Mouse (Mus musculus): ENCODE data around the gene Rbfox3. TPM values are rescaled to one million over a fixed set of nuclear protein-coding genes. Genes with fewer than 3 reads are reported as not detected.

Rbfox3 gene
- polyA plus RNA-seq, 1 experiment = not detected

DNA sequence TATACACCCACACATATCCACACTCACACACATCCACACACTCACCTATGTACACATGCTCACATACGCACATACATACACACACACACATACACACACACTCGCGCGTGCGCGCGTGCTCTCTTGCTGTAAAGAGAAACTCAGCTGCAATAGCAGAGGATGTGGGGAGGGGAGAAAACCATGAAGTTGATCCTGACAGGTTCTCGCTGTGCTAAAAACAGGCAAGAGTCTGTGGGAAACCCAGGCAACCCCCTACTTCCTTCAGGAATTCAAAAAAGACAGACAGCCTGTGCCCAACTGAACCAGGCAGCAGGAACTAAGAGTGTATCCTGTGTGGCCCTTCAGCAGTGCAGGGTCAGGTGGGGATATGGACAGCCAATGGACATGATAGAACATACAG is 92.9 kb downstream of the Rbfox3 start:
- no peak overlapping the region for H3K4me3 ChIP-seq
- peaks cover 9% of the 10 kb centered on the region for H3K27me3 ChIP-seq (ENCODE audit: control insufficient read depth, insufficient read depth, insufficient read length)
- H3K4me2 ChIP-seq (ENCODE audit: low read depth) = no peak overlapping the region
- no peaks in the 10 kb centered on the region for H3K36me3 ChIP-seq (ENCODE audit: control insufficient read depth, insufficient read depth)
- no peaks in the 10 kb centered on the region for H3K79me2 ChIP-seq (ENCODE audit: control insufficient read depth, insufficient read depth)
- no peak overlapping the region for H3ac ChIP-seq (ENCODE audit: control insufficient read depth, insufficient read length)
- TF ChIP-seq MAX (IDR thresholded peaks at IDR 0.05; ENCODE audit: low read depth) (no peak), E2F4 (IDR thresholded peaks at IDR 0.05; ENCODE audit: insufficient read depth) (no peak)

- H3K4me3 ChIP-seq = no peak overlapping the region
- no peaks in the 10 kb centered on the region for H3K79me2 ChIP-seq (ENCODE audit: control insufficient read depth, insufficient read depth)
- H3K4me2 ChIP-seq (ENCODE audit: low read depth) = no peak overlapping the region
- H3K27me3 ChIP-seq (ENCODE audit: control insufficient read depth, insufficient read depth, insufficient read length) = peaks cover 31% of the 10 kb centered on the region
- no peak for TF ChIP-seq E2F4 (IDR thresholded peaks at IDR 0.05; ENCODE audit: insufficient read depth)
- TF ChIP-seq SRF (IDR thresholded peaks at IDR 0.05; ENCODE audit: control insufficient read depth, insufficient read length, low read depth) = no peak
- no peak for TF ChIP-seq TCF3 (IDR thresholded peaks at IDR 0.05; ENCODE audit: insufficient read length, low read depth)
- no peak overlapping the region for H3ac ChIP-seq (ENCODE audit: control insufficient read depth, insufficient read length)
- H3K36me3 ChIP-seq (ENCODE audit: control insufficient read depth, insufficient read depth) = no peaks in the 10 kb centered on the region
Observed at GRCm38 (mm10) chr11:118815118-118815517, 96.3 kb downstream of the Rbfox3 start.

DNA sequence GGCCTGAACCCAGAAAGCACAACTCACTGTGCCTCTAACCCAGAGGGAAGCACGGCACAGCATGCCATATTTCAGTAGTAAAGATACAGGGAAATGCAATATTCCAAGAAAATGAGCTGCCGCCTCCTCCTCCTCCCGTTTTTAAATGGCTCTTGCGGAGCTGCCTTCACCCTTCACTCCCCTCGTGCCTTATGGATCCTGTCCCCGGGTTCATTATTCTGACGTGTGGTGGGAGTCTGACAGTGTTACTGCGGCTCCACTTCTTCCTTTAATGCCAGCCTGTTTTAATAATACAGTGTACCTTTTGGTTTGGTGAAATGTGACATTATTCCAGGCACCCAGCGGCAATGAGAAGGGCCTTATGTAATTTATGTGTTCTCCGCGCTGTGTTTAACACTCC is 97.5 kb downstream of the Rbfox3 start:
- Histone ChIP-seq H3K4me3 (no peak overlapping the region), H3K4me2 (ENCODE audit: low read depth) (no peak overlapping the region), H3K36me3 (ENCODE audit: control insufficient read depth, insufficient read depth) (no peaks in the 10 kb centered on the region), H3K27me3 (ENCODE audit: control insufficient read depth, insufficient read depth, insufficient read length) (peaks cover 43% of the 10 kb centered on the region), H3ac (ENCODE audit: control insufficient read depth, insufficient read length) (no peak overlapping the region), H3K79me2 (ENCODE audit: control insufficient read depth, insufficient read depth) (no peaks in the 10 kb centered on the region)
- TF ChIP-seq E2F4 (IDR thresholded peaks at IDR 0.05; ENCODE audit: insufficient read depth) (no peak), MYOD1 (IDR thresholded peaks at IDR 0.05; ENCODE audit: control insufficient read depth in 1 of 3, insufficient read length in 2 of 3, low read depth in 2 of 3) (no peak), TCF12 (IDR thresholded peaks at IDR 0.05; ENCODE audit: insufficient read depth, poor library complexity, severe bottlenecking) (no peak), POLR2AphosphoS2 (IDR thresholded peaks at IDR 0.05; ENCODE audit: insufficient read length, low read depth) (no peak), SRF (IDR thresholded peaks at IDR 0.05; ENCODE audit: control insufficient read depth, insufficient read length, low read depth) (no peak)

DNA sequence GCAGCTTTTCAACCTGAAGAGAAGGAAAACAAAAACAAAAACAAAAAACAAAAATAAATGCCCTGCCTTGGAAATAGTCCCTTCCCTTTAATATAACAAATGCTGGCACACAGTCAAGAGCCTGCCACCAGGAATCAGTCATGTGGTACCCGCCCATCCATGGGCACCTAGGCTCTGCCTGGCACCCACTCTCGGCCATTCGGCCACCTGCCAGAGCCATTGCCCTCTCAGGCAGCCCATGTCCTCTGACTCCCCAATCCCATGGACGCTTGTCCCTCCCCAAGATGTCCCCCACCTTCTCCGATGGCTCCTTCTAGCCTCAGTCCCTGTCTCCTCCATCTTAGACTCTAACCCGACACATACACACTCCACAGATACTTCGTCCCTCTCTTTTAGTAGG is 100.0 kb downstream of the Rbfox3 start:
- H3K27me3 ChIP-seq (ENCODE audit: control insufficient read depth, insufficient read depth, insufficient read length) = peaks cover 59% of the 10 kb centered on the region
- H3K36me3 ChIP-seq (ENCODE audit: control insufficient read depth, insufficient read depth) = no peaks in the 10 kb centered on the region

GRCm38 (mm10) chr11:118807511-118807910 is 103.9 kb downstream of the Rbfox3 start:
- no peak overlapping the region for H3K4me2 ChIP-seq (ENCODE audit: low read depth)
- no peak overlapping the region for H3K4me3 ChIP-seq
- no peak overlapping the region for H3ac ChIP-seq (ENCODE audit: control insufficient read depth, insufficient read length)
- H3K36me3 ChIP-seq (ENCODE audit: control insufficient read depth, insufficient read depth) = no peaks in the 10 kb centered on the region
- peaks cover 77% of the 10 kb centered on the region for H3K27me3 ChIP-seq (ENCODE audit: control insufficient read depth, insufficient read depth, insufficient read length)
- TF ChIP-seq REST (IDR thresholded peaks at IDR 0.05; ENCODE audit: insufficient read depth, insufficient read length) = no peak
- TF ChIP-seq MAX (IDR thresholded peaks at IDR 0.05; ENCODE audit: low read depth) = no peak
- no peak for TF ChIP-seq MYOD1 (IDR thresholded peaks at IDR 0.05; ENCODE audit: control insufficient read depth in 1 of 3, insufficient read length in 2 of 3, low read depth in 2 of 3)
- no peak for TF ChIP-seq TCF3 (IDR thresholded peaks at IDR 0.05; ENCODE audit: insufficient read length, low read depth)
- no peak for TF ChIP-seq TCF12 (IDR thresholded peaks at IDR 0.05; ENCODE audit: insufficient read depth, poor library complexity, severe bottlenecking)
- TF ChIP-seq SRF (IDR thresholded peaks at IDR 0.05; ENCODE audit: control insufficient read depth, insufficient read length, low read depth) = no peak
- TF ChIP-seq POLR2A (IDR thresholded peaks at IDR 0.05; ENCODE audit: insufficient read length, low read depth) = no peak
- no peak for TF ChIP-seq POLR2AphosphoS2 (IDR thresholded peaks at IDR 0.05; ENCODE audit: insufficient read length, low read depth)
- TF ChIP-seq USF1 (IDR thresholded peaks at IDR 0.05; ENCODE audit: low read depth) = no peak
- no peak for TF ChIP-seq E2F4 (IDR thresholded peaks at IDR 0.05; ENCODE audit: insufficient read depth)
- TF ChIP-seq MYOG (IDR thresholded peaks at IDR 0.05; ENCODE audit: control insufficient read depth in 1 of 3, insufficient read depth in 1 of 3, insufficient read length in 2 of 3, low read depth in 2 of 3) = no peak
- TF ChIP-seq CEBPB (IDR thresholded peaks at IDR 0.05; ENCODE audit: insufficient read depth, poor library complexity, severe bottlenecking) = no peak
- H3K79me2 ChIP-seq (ENCODE audit: control insufficient read depth, insufficient read depth) = no peaks in the 10 kb centered on the region

More for the DNA sequence above, 100.0 kb downstream of the Rbfox3 start:
- H3K4me3 ChIP-seq = no peak overlapping the region
- no peak for TF ChIP-seq REST (IDR thresholded peaks at IDR 0.05; ENCODE audit: insufficient read depth, insufficient read length)
- TF ChIP-seq USF1 (IDR thresholded peaks at IDR 0.05; ENCODE audit: low read depth) = no peak
- TF ChIP-seq E2F4 (IDR thresholded peaks at IDR 0.05; ENCODE audit: insufficient read depth) = no peak
- no peak for TF ChIP-seq TCF12 (IDR thresholded peaks at IDR 0.05; ENCODE audit: insufficient read depth, poor library complexity, severe bottlenecking)
- no peak for TF ChIP-seq POLR2AphosphoS2 (IDR thresholded peaks at IDR 0.05; ENCODE audit: insufficient read length, low read depth)
- TF ChIP-seq SRF (IDR thresholded peaks at IDR 0.05; ENCODE audit: control insufficient read depth, insufficient read length, low read depth) = no peak
- no peak for TF ChIP-seq MAX (IDR thresholded peaks at IDR 0.05; ENCODE audit: low read depth)
- TF ChIP-seq MYOD1 (IDR thresholded peaks at IDR 0.05; ENCODE audit: control insufficient read depth in 1 of 3, insufficient read length in 2 of 3, low read depth in 2 of 3) = no peak
- no peak for TF ChIP-seq TCF3 (IDR thresholded peaks at IDR 0.05; ENCODE audit: insufficient read length, low read depth)
- no peak for TF ChIP-seq POLR2A (IDR thresholded peaks at IDR 0.05; ENCODE audit: insufficient read length, low read depth)
- TF ChIP-seq MYOG (IDR thresholded peaks at IDR 0.05; ENCODE audit: control insufficient read depth in 1 of 3, insufficient read depth in 1 of 3, insufficient read length in 2 of 3, low read depth in 2 of 3) = no peak
- TF ChIP-seq CEBPB (IDR thresholded peaks at IDR 0.05; ENCODE audit: insufficient read depth, poor library complexity, severe bottlenecking) = no peak
- no peak overlapping the region for H3ac ChIP-seq (ENCODE audit: control insufficient read depth, insufficient read length)
- H3K79me2 ChIP-seq (ENCODE audit: control insufficient read depth, insufficient read depth) = no peaks in the 10 kb centered on the region
- no peak overlapping the region for H3K4me2 ChIP-seq (ENCODE audit: low read depth)

Data from myocyte (in vitro differentiated cells).